Mouse (Mus musculus) limb, embryonic 10.5 days (tissue): ENCODE results near the gene Snap47. TPM values are rescaled to one million over a fixed set of nuclear protein-coding genes. Genes with fewer than 3 reads are reported as not detected.
"Not testable (repeated sequence)": the region's sequence is repeated elsewhere in the genome, so short reads cannot be mapped to it uniquely, and the experiment has no call there.

Source experiments
- DNase-seq: peaks from one replicate; pipeline ENCODE4 v3.0.0-alpha.2; 2017; ENCODE audit warnings: low spot score
- H3K27ac ChIP-seq: fragments of 300-500 bp; sonication (generic); 2 replicates; pipeline ENCODE4 v1.5.1; 2016; ENCODE audit warnings: mild to moderate bottlenecking
- H3K27me3 ChIP-seq: fragments of 300-500 bp; sonication (generic); 2 replicates; pipeline ENCODE4 v1.6.1; 2016; ENCODE audit warnings: low read depth, mild to moderate bottlenecking; ENCODE audit not compliant: poor library complexity, severe bottlenecking
- H3K36me3 ChIP-seq: fragments of 300-500 bp; sonication (generic); 2 replicates; pipeline ENCODE4 v1.6.1; 2016; ENCODE audit warnings: mild to moderate bottlenecking, moderate library complexity
- H3K4me1 ChIP-seq: fragments of 300-500 bp; sonication (generic); 2 replicates; pipeline ENCODE4 v1.6.1; 2016
- H3K4me3 ChIP-seq: fragments of 300-500 bp; sonication (generic); 2 replicates; pipeline ENCODE4 v1.5.1; 2016; ENCODE audit warnings: mild to moderate bottlenecking, moderate library complexity
- H3K9me3 ChIP-seq: fragments of 300-500 bp; sonication (generic); replicated peaks from 2 replicates; pipeline ENCODE4 v1.6.1; 2016; ENCODE audit warnings: mild to moderate bottlenecking
- WGBS: fragments of 180-500 bp; shearing (Covaris S2); methylation state at CpG from one replicate; pipeline ENCODE4 v1.1.7; 2016; 5-methylcytosine and 5-hydroxymethylcytosine counted together
- polyA plus RNA-seq: library from polyadenylated mRNA; unstranded; fragments of >200 nt; fragmentation: Nextera tagmentation; extraction: Ambion mirVana; gene quantifications from 2 replicates; pipeline ENCODE4 v1.2.1, GENCODE M21; 2016

Gene Snap47
- polyA plus RNA-seq, 1 experiment from 2014 or later, result 122 TPM

DNA sequence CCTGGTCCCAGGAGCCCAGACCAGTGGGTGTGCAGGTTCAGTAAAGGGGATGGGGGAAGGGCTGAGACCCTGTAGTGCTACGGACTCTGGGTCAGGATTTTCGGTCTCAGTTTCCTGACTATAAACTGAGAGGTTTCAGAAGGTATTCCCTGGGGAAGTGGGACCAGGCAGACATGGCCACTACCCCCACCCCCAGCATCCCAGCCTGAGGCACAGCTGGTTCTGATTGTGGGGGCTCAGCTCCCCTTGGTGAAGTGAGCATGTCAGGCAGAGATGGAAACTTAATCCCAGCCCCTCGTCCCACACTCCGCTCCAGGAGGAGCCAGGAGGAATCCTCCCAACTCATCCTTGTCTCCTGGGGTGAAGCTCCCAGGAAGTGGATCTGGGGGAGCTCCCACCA is 63.5 kb downstream of the Snap47 start:
- H3K27ac ChIP-seq, result peak overlapping the region; percentile 26
- H3K36me3 ChIP-seq, result no peaks in the 10 kb centered on the region
- 34% methylated on average over 4 of the region's 4 CpGs for WGBS
- no peaks in the 10 kb centered on the region; the same call in 1 of the 2 replicates for H3K27me3 ChIP-seq
- no peaks in the 10 kb centered on the region for H3K9me3 ChIP-seq
- peaks cover 55% of the 10 kb centered on the region for H3K4me1 ChIP-seq
- DNase-seq, result no peak
- H3K4me3 ChIP-seq, result no peak overlapping the region

DNA sequence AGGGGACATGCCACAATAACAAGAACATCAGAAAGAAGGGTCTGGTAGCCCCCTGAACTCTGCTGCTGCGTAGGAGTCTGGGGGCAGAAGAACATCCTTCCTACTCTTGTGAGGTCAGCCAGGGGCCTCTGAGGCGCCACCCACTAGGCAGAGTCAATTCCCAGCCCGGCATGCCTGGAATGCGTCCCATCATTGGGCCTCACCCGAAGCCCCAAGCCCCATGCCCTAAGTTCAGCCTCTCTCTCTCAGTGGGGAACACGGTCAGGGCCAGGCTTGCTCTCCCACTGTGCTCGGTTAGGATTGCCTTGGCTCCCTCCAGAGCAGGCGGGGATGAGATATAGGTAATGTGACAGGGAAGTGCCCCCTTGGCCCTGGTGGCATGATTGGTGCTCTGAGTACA is 65.9 kb downstream of the Snap47 start:
- Histone ChIP-seq H3K4me1 (peaks cover 53% of the 10 kb centered on the region), H3K9me3 (no peaks in the 10 kb centered on the region), H3K36me3 (no peaks in the 10 kb centered on the region), H3K4me3 (no peak overlapping the region), H3K27me3 (no peaks in the 10 kb centered on the region; the same call in 1 of the 2 replicates), H3K27ac (peak overlapping the region; percentile 68)
- peak; percentile 54 for DNase-seq
- WGBS, result 5% methylated on average over 8 of the region's 8 CpGs

DNA sequence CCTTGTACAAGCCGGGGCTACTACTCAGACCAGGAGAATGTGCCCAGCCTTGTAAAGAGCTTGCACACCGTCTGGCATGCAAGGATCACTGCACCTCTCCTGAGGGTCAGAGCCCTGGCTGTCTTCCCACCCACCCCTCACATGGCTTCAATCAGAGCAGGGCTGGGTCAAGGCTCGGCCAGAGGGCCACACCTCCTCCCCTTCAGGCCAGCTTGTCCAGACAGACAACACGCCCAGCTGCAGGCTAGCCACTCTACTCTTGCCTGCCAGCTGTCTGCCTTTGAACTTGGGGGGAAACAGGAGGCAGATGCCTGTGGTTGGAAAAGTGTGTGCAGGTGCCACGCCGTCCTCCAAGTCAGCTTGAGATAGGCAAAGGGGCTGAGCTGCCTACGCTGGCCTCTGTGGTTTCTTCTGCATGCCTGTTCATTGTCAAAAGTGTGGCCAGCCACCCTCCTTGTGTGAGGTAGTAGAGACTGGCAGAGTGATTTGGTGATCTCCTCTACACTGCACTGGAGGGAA is 66.5 kb downstream of the Snap47 start:
- WGBS, result 17% methylated on average over 7 of the region's 7 CpGs
- Histone ChIP-seq H3K27ac (peak overlapping the region; percentile 68), H3K4me1 (peaks cover 51% of the 10 kb centered on the region), H3K36me3 (no peaks in the 10 kb centered on the region), H3K4me3 (no peak overlapping the region; the same call in 1 of the 2 replicates), H3K27me3 (no peaks in the 10 kb centered on the region; the same call in 1 of the 2 replicates), H3K9me3 (no peaks in the 10 kb centered on the region)
- peak; percentile 77 for DNase-seq

DNA sequence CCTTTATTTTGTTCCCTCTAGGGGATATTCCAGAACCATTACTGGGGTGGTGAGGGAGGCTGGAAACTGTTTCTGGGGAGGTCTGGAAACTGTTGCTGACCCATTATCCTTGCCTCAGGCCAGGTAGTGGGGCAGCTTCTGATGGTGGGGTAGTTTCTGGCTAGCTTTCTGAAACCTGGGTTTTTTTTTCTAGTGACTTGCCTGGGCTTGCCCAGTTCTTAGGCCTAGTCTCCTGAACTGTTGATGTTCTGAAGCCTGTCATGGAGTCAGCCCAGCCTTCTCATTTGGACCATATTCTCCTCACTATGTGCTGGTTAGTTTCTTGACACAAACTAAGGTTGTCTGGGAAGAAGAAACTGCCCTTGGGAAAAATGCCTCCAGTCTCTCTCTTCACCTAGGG is 71.4 kb downstream of the Snap47 start:
- Histone ChIP-seq H3K36me3 (no peaks in the 10 kb centered on the region), H3K4me3 (no peak overlapping the region)

DNA sequence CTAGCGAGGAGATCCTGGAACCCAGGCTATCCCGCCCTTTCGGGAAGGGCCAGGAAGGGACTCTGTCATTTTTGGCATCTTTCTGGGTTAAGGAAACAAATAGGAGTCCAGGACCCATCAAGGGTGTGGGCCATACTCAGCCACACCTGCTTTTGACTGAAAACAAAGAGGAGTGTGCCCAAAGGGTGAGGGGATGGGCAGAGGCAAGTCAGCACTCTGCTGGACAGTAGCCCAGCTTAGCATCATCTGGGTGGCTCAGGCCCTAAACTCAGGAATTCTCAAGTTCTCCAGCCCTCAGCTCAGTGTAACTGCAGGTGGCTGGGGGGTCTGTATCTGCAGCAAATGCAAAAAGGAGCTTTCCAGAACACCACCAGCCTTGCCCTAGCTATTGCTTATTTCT is 73.0 kb downstream of the Snap47 start:
- Histone ChIP-seq H3K36me3 (no peaks in the 10 kb centered on the region), H3K27me3 (no peaks in the 10 kb centered on the region), H3K4me1 (no peaks in the 10 kb centered on the region), H3K9me3 (no peaks in the 10 kb centered on the region), H3K27ac (no peak overlapping the region), H3K4me3 (no peak overlapping the region)
- WGBS, result 82% methylated on average over 3 of the region's 3 CpGs
- DNase-seq, result no peak

More for the DNA sequence above, 71.4 kb downstream of the Snap47 start:
- DNase-seq, result no peak
- H3K4me1 ChIP-seq, result peaks cover 14% of the 10 kb centered on the region
- H3K9me3 ChIP-seq, result no peaks in the 10 kb centered on the region
- no peaks in the 10 kb centered on the region; the same call in 1 of the 2 replicates for H3K27me3 ChIP-seq
- no peak overlapping the region for H3K27ac ChIP-seq

DNA sequence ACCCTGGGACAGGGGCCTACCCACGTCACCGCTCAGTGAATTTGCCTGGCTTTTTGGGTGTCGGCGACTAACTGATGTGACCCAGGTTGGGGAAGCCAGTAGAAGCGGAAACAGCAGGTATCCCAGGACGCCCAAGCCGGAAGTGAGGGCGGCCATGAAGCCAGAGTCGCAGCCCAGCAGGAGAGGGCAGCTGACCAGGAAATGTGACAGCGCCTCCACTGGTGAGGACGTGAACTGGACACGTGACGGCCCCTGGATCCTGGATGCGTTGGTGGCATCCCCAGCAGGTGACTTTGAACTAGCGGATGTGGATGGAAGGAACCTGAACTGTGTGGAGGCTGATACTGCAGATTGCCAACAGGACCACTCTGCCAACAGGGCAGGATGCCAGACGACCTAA is 75.5 kb downstream of the Snap47 start, which contains the start of gene Prss38:
TSS of gene Prss38 (minus strand) at position 183 of the 400 bp plus-strand sequence.
- Histone ChIP-seq H3K9me3 (no peaks in the 10 kb centered on the region), H3K36me3 (no peaks in the 10 kb centered on the region), H3K27me3 (no peaks in the 10 kb centered on the region), H3K4me1 (no peaks in the 10 kb centered on the region), H3K27ac (0 out of 2 replicates have a peak within 1 kb of the TSS, but pooled peaks have one; percentile 17), H3K4me3 (no peak within 1 kb of the TSS)
- WGBS, result 78% methylated on average over 16 of the region's 16 CpGs
- DNase-seq, result no peak

DNA sequence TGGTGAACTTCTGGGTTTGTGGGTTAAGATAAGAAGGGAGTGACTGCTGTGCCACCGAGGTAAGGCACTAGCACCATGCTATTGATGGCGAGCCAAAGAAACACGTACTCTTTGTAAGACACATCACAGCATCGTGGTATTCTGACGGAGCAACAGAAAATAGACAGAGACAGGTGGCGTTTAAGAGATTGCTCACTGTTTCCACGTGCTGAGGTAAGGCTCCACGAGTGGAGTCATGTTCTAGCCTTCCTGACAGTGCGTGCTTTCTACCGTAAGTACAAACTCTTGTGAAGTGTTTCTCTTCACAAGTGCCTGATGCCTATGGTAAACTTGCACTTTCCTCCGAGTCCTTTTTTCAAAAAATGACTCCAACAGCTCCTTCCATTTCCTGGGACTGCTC is 81.1 kb downstream of the Snap47 start:
- Histone ChIP-seq H3K4me1 (peaks cover 7% of the 10 kb centered on the region; the same call in 1 of the 2 replicates), H3K4me3 (no peak overlapping the region), H3K36me3 (no peaks in the 10 kb centered on the region), H3K27ac (no peak overlapping the region), H3K27me3 (no peaks in the 10 kb centered on the region), H3K9me3 (no peaks in the 10 kb centered on the region)
- 79% methylated on average over 11 of the region's 11 CpGs for WGBS
- DNase-seq, result no peak

DNA sequence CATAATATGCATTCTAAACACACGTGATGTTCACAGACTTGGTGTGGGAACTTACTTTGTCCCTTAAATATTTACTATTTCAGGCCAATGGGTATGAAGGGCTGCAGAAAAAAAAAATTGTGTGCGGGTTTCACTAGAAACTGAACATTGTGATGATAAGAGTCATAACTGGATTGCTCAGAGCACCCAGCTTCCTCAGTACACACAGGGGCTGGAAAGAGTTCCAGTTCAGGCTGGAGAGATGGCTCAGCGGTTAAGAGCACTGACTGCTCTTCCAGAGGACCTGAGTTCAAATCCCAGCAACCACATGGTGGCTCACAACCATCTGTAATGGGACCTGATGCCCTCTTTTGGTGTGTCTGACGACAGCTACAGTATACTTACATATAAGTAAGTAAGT is 83.0 kb downstream of the Snap47 start:
- H3K36me3 ChIP-seq, DNase-seq, H3K27me3 ChIP-seq, H3K27ac ChIP-seq, H3K9me3 ChIP-seq, H3K4me3 ChIP-seq: not testable (repeated sequence)
- peaks cover 20% of the 10 kb centered on the region; the same call in 1 of the 2 replicates for H3K4me1 ChIP-seq
- 84% methylated on average over 4 of the region's 4 CpGs for WGBS

DNA sequence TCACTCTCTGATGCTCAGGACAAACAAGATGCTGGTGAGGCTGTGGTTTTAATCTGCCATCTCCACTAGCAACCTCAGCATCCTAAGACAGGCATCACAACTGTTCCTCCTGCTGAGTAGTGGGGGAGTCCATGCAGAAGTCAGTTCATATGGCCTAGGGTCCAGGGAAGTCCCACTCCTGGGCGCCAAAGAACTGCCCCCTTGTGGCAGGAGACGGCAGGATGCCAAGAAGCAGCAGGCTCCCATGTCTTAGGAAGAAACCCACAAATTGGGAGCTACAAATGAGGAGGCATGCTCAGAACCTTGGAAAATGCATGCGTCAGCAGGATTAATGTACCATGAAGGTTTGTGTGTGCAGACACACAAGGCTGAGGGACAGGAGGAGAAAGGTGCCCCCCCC is 84.4 kb downstream of the Snap47 start:
- WGBS, result 35% methylated on average over 3 of the region's 3 CpGs
- no peaks in the 10 kb centered on the region for H3K9me3 ChIP-seq
- no peaks in the 10 kb centered on the region for H3K36me3 ChIP-seq
- no peaks in the 10 kb centered on the region; the same call in 1 of the 2 replicates for H3K27me3 ChIP-seq
- no peak overlapping the region for H3K27ac ChIP-seq
- H3K4me1 ChIP-seq, result peaks cover 26% of the 10 kb centered on the region; the same call in 1 of the 2 replicates
- H3K4me3 ChIP-seq, result no peak overlapping the region
- peak; percentile 51 for DNase-seq

DNA sequence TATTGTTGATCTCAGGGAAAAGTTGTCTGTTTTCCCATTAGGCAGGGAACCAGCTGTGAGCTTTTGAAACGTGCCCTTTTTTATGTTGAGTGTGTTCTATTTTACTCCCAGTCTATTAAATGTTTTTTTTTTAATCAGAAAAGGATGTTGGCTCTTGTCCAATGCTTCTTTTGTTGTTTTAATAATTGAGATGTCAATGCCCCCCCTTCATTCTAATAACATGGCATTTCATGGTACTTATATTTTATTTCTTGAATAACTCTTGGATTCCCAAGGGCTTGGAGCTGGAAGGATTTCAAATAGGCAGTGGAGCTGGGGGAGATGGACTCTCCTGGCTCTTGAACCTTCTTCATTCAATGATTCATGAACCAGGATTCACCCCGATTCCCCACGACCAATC is 85.0 kb downstream of the Snap47 start:
- H3K36me3 ChIP-seq, result no peaks in the 10 kb centered on the region
- peaks cover 26% of the 10 kb centered on the region; the same call in 1 of the 2 replicates for H3K4me1 ChIP-seq
- no peaks in the 10 kb centered on the region for H3K9me3 ChIP-seq
- H3K27me3 ChIP-seq, result no peaks in the 10 kb centered on the region; the same call in 1 of the 2 replicates
- no peak overlapping the region for H3K27ac ChIP-seq
- no peak for DNase-seq
- 83% methylated on average over 3 of the region's 3 CpGs for WGBS
- H3K4me3 ChIP-seq, result no peak overlapping the region

DNA sequence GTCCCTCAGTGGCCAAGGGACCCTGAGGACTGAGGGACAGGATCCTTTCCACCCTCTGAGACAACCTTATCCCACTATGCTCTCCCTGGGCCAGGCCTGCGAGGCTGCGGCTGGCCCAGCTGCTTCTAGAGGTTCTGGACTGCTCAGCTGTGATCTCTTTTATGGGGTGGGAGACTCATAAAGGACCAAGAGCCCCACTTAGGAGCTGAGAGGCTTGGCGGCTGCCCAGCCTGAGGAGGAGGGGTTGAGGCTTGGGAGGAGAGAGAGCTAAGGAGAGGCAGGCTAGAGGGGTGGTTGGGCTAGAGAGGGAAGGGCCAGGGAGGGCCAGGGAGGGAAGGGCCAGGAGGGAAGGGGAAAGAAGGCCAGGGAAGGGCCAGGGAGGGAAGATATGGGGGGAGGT is 86.6 kb downstream of the Snap47 start:
- Histone ChIP-seq H3K9me3 (no peaks in the 10 kb centered on the region), H3K36me3 (no peaks in the 10 kb centered on the region), H3K27me3 (no peaks in the 10 kb centered on the region; the same call in 1 of the 2 replicates), H3K27ac (peak overlapping the region; percentile 59; the same call in 1 of the 2 replicates), H3K4me3 (no peak overlapping the region), H3K4me1 (peaks cover 26% of the 10 kb centered on the region; the same call in 1 of the 2 replicates)
- no peak for DNase-seq
- WGBS, result 54% methylated on average over 3 of the region's 3 CpGs

DNA sequence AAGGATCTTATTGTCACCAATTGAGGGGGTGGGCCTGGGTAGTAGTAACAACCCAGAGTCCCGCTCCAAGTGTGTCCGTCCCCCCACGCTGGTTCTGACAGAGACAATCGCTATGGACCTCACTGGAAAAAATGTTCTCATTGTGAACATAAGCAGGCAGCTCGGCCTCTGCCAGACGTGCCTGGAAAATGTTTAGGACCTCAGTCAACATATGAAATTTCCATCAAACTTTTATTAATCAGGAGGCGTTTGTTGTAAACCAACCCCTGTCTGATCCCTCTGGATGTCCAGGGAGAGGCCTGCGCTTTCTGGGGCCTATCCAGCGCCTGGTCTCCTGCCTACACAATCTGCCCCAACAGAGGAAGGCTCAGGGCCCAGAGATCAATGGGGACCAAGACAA is 87.0 kb downstream of the Snap47 start:
- H3K9me3 ChIP-seq, result no peaks in the 10 kb centered on the region
- no peak overlapping the region for H3K4me3 ChIP-seq
- WGBS, result 86% methylated on average over 9 of the region's 9 CpGs
- peak overlapping the region; percentile 59; the same call in 1 of the 2 replicates for H3K27ac ChIP-seq
- no peak for DNase-seq
- H3K36me3 ChIP-seq, result no peaks in the 10 kb centered on the region
- H3K27me3 ChIP-seq, result no peaks in the 10 kb centered on the region; the same call in 1 of the 2 replicates
- H3K4me1 ChIP-seq, result peaks cover 26% of the 10 kb centered on the region; the same call in 1 of the 2 replicates

DNA sequence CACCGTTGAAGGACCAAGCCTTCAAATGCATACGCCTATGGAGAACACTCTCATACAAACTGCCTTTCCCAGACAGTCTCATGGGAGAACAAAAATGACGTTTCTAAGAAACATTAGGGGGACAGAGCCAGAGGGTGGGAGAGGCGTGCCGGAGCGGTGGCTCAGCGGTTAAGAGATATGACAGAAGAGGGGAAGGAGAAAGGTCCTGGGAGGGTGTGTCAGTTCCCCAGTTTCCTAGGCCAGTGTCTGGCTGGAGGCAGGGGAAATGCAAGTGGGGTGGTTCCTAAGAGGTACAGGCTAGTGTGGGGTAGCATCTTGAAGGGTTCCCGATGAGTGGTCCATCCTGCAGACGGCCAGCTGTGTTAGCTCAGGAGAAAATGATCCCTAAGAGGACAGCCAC is 89.7 kb downstream of the Snap47 start:
- Histone ChIP-seq H3K9me3 (no peaks in the 10 kb centered on the region), H3K4me1 (peaks cover 38% of the 10 kb centered on the region), H3K4me3 (no peak overlapping the region), H3K27me3 (no peaks in the 10 kb centered on the region; the same call in none of the 2 replicates), H3K36me3 (no peaks in the 10 kb centered on the region), H3K27ac (no peak overlapping the region)
- WGBS, result 86% methylated on average over 9 of the region's 9 CpGs
- no peak for DNase-seq
